Mouse (Mus musculus) lung, adult 10 weeks (tissue): Measurements from ENCODE around the gene Fbxl15. TPM values are rescaled to one million over a fixed set of nuclear protein-coding genes. Genes with fewer than 3 reads are reported as not detected.

ENCODE experiments used
- polyA plus RNA-seq: library from polyadenylated mRNA; stranded (reverse); fragments of 350-450 nt; fragmentation: Illumina TruSeq; extraction: RNeasy Lipid Tissue Mini Kit (QIAGEN cat#74804); gene quantifications from one replicate; pipeline ENCODE4 v1.2.3, GENCODE M21; 2014; ENCODE audit warnings: low read depth, low replicate concordance; ENCODE audit not compliant: insufficient read depth

Gene Fbxl15
- polyA plus RNA-seq: 6.1 TPM

DNA sequence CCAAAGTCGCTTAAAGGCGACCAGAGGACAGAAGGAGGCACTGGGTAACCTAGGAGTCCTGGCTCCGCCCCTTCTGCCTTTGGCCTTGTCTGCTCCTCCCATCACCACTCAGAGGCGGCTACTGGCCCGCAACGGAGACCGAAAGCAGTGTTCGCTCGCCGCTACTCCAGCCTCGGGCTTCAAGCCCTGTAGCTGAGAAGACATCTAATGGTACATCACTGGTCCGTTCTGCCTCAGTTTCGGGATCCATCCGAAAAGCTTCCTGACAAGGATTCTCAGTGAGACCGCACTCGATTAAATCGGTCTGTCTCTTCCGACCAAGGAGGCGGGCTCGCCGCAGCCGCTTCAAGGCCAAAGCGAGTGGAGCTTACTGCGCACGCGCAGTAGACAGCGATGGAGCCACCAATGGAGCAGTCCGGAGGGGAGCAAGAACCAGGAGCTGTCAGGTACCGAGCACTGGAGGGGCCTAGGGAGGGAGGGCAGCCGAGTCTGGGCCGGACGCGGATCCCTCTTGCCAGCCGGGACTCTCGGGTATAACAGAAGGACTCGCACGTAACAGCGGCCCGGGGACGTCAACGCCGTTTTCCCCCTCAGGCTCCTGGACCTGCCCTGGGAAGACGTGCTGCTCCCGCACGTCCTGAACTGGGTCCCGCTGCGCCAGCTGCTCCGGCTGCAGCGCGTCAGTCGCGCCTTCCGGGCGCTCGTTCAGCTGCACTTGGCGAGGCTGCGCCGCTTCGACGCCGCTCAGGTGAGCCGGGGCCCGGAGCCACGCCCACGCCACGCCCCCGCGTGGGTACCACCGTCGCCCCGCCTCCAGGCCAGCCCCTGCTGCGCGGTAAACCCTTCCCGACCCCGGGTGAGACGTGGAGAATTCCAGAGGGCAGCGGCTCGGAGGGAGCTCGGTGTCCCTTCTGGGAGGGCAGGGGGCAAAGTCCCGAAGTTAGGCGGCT lies at the start of gene Fbxl15:
Fbxl15 (plus strand) TSS at position 104 of the 950 bp plus-strand sequence.

DNA sequence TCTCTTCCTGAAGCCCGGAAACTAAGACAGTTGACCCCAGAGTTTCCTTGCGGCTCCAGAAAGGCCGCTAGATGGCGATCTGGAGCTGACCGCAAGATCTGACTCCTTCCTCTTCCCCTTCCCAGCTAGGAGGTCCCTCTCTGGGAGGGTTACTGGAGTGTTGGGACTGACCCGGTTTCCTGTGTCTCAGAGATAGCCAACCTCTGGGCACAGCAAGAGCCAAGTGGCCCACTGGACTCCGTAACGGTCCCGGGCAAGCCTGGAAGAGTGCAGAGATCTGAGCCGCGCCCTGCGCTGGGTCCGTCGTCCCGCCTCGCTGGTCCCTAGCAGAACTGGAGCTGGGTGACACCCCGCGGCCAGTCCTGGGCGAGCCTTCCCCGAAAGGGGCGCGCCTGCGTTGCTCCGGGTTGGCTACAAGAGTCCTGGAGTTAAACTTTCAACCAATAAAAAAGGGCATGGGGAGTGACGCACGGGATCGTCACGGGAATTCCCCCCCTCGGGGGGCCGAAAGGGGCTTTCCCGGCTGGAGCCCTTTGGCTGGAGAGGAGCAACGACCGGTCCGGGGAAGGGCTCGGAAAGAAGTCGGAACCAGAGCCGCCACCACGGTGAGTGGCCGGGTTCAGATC lies 23.7 kb upstream of the Fbxl15 start, which contains the start of gene Nfkb2:
Nfkb2 (plus strand) TSS at position 105 of the 626 bp plus-strand sequence.

GRCm38 (mm10) chr19:46326756-46327305 lies 1.2 kb upstream of the Fbxl15 start, which contains the start of gene Psd:
TSS of gene Psd (minus strand) at chr19:46327156.

DNA sequence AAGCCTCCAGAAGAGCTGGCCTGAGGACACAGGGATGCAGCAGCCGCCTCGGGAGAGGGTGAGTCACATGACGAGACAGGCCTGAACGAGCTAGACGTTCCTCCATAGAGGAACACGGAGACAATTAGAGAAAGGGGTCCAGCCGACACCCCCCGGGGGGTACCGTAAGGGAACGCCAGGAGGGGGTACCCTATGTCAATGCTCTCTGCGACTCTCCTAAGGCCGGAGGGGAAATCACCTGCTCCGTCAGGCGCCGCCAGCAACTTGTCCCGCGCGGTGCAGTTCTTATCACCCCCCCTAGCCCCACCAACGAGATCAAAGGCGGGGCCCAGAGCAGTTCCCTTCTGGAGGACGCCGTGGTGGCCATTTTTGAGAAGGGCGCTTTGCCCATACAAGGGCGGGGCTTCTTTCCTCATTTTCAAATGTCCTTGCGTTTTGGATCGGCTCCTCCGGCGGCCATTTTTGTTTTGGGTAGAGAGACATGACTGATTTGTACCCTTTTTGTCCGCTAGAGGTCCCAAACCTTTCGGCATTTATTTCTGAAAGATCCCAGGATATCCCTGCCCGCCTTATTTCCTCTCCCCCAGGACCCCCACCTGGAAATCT lies 10.4 kb downstream of the Fbxl15 start, which contains the start of gene Cuedc2:
Cuedc2 (minus strand) TSS at position 372 of the 606 bp plus-strand sequence.

GRCm38 (mm10) chr19:46350168-46350932 lies 22.4 kb downstream of the Fbxl15 start, which contains the start of gene 2310034G01Rik:
TSS of gene 2310034G01Rik (minus strand) at chr19:46350302.

Other genes starting within 250 kb of the Fbxl15 start
- gene Elovl3, start 196.3 kb upstream of the Fbxl15 start, polyA plus RNA-seq: 0.61 TPM
- not detected for gene Pitx3, start 179.9 kb upstream of the Fbxl15 start, polyA plus RNA-seq
- gene Gbf1, start 175.7 kb upstream of the Fbxl15 start, polyA plus RNA-seq: 11.0 TPM
- 17.6 TPM for gene Nfkb2, start 23.9 kb upstream of the Fbxl15 start, polyA plus RNA-seq
- gene Psd, start 1.0 kb upstream of the Fbxl15 start, polyA plus RNA-seq: 1.0 TPM
- gene Cuedc2, start 10.5 kb downstream of the Fbxl15 start, polyA plus RNA-seq: 70.9 TPM
- gene Mfsd13a, start 12.9 kb downstream of the Fbxl15 start, polyA plus RNA-seq: 4.5 TPM
- 3.3 TPM for gene 2310034G01Rik, start 22.1 kb downstream of the Fbxl15 start, polyA plus RNA-seq
- 68.9 TPM for gene Actr1a, start 67.6 kb downstream of the Fbxl15 start, polyA plus RNA-seq
- gene Sufu, start 68.7 kb downstream of the Fbxl15 start, polyA plus RNA-seq: 6.9 TPM
- 32.6 TPM for gene Trim8, start 173.5 kb downstream of the Fbxl15 start, polyA plus RNA-seq
- 95.5 TPM for gene Arl3, start 245.0 kb downstream of the Fbxl15 start, polyA plus RNA-seq
- gene Sfxn2, start 245.2 kb downstream of the Fbxl15 start, polyA plus RNA-seq: 7.6 TPM